Mouse (Mus musculus): Measurements from ENCODE around the gene Ncmap. TPM values are rescaled to one million over a fixed set of nuclear protein-coding genes. Genes with fewer than 3 reads are reported as not detected.

Ncmap gene
- 1.1 TPM in 2 replicates for polyA plus RNA-seq (2015; fragmentation: Nextera tagmentation; extraction: Ambion mirVana)

DNA sequence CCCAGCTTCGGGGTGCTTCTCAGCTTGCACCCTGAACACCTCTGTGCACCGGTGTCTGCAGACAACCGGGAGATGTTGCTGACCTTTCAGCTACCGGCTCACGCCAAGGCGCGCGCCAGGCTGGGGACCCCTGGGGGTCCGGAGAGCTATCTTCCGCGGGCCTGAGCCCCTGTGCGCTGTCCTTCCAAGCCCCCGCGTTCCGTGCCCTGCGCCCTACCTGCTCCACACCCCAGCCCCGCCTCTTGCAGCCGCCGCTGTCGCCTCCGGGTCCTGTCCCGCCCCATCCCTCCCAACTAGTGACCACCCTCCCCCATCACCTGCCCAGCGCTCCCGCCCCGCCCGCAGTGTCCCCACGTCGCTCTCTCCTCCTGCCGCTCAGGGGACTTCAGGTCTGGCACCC, at the start of gene Ncmap:
Ncmap (minus strand) TSS at position 237 of the 400 bp plus-strand sequence.

DNA sequence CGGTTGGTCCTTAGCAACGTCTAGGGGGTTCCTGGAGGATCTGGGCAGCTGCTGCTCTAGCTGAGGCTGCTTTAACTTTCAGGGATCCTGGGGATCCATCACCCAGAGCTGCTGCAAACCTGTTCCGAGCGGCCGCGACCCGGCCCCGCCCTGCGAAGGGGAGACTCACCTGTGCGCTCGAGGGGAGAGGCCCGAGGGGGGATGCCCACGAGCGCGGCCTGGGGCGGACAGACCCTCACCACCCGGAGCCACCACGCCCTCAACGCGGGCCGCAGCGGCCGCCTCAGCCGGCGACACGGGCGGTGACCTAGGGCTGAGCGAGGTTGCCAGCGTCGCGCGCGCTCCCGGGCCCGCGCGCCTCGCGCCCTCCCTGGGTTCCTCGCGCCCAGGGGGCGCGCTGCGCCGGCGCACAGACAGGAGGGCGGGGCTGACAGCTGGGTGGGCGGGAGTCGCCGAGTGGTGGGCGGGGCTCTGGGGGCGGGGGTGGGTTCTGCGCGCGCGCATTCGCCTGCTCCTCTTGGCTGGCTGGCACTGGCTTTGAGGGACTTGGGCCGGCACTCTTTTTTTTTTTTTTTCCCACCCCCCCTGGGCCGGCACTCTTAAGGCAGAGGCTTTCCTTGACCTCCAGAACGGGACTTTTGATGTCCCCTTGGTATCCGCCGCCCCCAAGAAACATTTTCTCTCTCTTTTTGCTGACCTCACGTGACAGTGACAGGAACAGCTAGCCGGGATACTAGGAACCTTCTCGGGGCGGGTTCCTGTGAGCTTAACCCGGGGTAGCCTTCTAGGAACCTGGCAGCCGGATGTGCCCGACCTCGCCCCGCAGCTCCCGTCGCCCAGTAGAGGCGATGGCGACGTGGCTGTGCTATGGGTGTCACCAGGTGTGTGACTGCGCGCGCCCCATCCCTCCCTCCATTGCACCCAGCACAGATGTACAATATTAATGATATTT, 35.7 kb upstream of the Ncmap start, which contains the start of gene Rcan3:
Rcan3 (minus strand) TSS at position 411 of the 952 bp plus-strand sequence.

DNA sequence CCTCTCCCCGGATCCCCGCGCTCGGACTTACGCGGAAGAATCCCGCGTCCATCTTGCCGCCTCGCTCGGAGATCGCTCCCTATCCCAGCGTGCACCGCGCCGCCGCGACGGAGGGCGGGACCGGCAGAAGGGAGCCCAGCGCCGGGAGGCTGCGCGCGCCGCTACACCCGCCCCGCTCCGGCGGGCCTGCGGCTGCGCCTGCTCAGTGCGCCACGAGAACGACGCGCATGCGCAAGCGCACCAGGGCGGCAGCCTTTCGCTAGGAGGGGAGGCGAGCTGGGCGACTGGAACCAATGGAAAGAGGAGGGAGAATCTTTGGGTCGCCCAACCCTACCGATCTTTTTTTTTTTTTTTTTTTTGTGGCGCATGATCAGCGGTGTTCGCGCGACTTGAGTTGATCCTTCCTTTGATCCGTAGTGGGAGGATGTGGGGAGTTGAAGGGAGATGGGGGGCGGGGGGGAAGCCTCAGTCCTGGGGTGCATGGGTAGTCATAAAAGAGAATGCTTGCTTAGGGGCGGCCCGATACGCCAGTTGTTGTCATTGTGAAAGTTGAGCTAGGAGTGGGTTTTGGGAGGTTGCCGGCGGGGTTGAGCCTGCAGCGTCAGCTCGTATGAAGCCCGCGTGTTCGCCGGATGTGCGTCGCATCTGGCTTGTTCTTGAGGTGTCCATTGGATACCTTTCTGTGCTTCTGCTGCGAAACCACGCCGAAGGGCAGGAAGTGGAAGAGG, 44.8 kb downstream of the Ncmap start, which contains the start of gene Srrm1:
Srrm1 (minus strand) TSS at position 256 of the 728 bp plus-strand sequence.

MicroRNAs encoded within 50 kb of the gene (microRNA counts, 519-probe panel; counts per million panel counts)
- 296 counts per million, percentile 58 among the panel's probes with 10 or more counts for microRNA mmu-miR-700

Small RNAs within 50 kb of the gene (microRNA-seq; reads per million reads assigned to microRNA genes)
- 99.8 to 112 reads per million in 2 experiments for gene Mir700

Other genes starting within 250 kb of the Ncmap start
- gene Clic4, start 125.4 kb downstream of the Ncmap start, polyA plus RNA-seq (2015; fragmentation: Nextera tagmentation; extraction: Ambion mirVana) = 88.9 and 98.4 TPM in 2 replicates
- gene Srrm1, start 44.9 kb downstream of the Ncmap start, polyA plus RNA-seq (2015; fragmentation: Nextera tagmentation; extraction: Ambion mirVana) = 83.9 and 98.5 TPM in 2 replicates
- 6.2 and 7.7 TPM in 2 replicates for gene Rcan3, start 35.6 kb upstream of the Ncmap start, polyA plus RNA-seq (2015; fragmentation: Nextera tagmentation; extraction: Ambion mirVana)
- gene Stpg1, start 96.6 kb upstream of the Ncmap start, polyA plus RNA-seq (2015; fragmentation: Nextera tagmentation; extraction: Ambion mirVana) = 0.06 and 0.12 TPM in 2 replicates
- 1.5 and 2.6 TPM in 2 replicates for gene Nipal3, start 96.8 kb upstream of the Ncmap start, polyA plus RNA-seq (2015; fragmentation: Nextera tagmentation; extraction: Ambion mirVana)
- 0.83 TPM in 1 of 2 replicates, not detected in the other for gene Grhl3, start 175.4 kb upstream of the Ncmap start, polyA plus RNA-seq (2015; fragmentation: Nextera tagmentation; extraction: Ambion mirVana)

Measured in skeletal muscle tissue, postnatal 0 days (tissue).